Mouse (Mus musculus): Measurements from ENCODE around the gene Ehhadh.

DNA sequence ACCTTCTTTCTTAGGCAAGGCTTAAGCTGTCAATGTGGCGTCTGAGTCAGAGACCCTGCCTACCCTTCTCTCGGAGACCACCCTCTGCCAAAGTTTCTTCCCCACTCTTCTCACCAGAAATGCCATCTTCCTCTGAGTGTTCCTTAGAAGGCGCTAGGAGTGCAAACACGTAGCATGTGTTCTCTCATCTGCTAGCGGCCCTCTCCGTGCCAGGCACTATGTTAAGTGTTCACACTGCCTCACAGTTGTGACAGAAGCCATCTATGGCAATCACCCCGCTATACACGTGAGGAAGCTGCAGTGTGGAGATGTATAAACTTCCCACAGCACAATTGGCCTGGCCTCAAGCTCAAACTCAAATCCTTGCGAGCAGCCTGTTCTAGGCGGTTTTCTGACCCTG lies 73.1 kb downstream of the Ehhadh start:
- TF ChIP-seq CTCF (IDR thresholded peaks at IDR 0.05; ENCODE audit: low read depth, low read length) (no peak), EP300 (IDR thresholded peaks at IDR 0.05; ENCODE audit: insufficient read depth, low read depth, low read length) (no peak), POLR2A (IDR thresholded peaks at IDR 0.05; ENCODE audit: insufficient read depth, low read length) (no peak)

Measured in ES-Bruce4 (cell line).